Mouse (Mus musculus) midbrain, embryonic 11.5 days (tissue): ENCODE data around the gene Dennd2c. TPM values are rescaled to one million over a fixed set of nuclear protein-coding genes. Genes with fewer than 3 reads are reported as not detected.
A peak's percentile ranks its signal among the peaks of the same experiment; 100 is the strongest.

ENCODE experiments used
- ATAC-seq: fragments of 200-750 bp; cut with Nextera tagmentation; 2 replicates; pipeline ENCODE4 v1.8.0; 2017; ENCODE audit warnings: moderate TSS enrichment, moderate library complexity; ENCODE audit not compliant: low FRiP score
- DNase-seq: peaks from one replicate; pipeline ENCODE4 v3.0.0; 2015; ENCODE audit warnings: low spot score; ENCODE audit errors: missing footprints
- H3K27ac ChIP-seq: fragments of 300-500 bp; sonication (generic); 2 replicates; pipeline ENCODE4 v1.5.1; 2014; ENCODE audit warnings: low read depth, low read length
- H3K27me3 ChIP-seq: fragments of 300-500 bp; sonication (generic); 2 replicates; pipeline ENCODE4 v1.6.1; 2014; ENCODE audit warnings: mild to moderate bottlenecking, low read length, moderate library complexity, mixed read lengths; ENCODE audit not compliant: control insufficient read depth, insufficient read depth
- H3K36me3 ChIP-seq: fragments of 300-500 bp; sonication (generic); 2 replicates; pipeline ENCODE4 v1.6.1; 2014; ENCODE audit warnings: mild to moderate bottlenecking, low read length, moderate library complexity, mixed read lengths; ENCODE audit not compliant: control insufficient read depth, insufficient read depth
- H3K4me1 ChIP-seq: fragments of 300-500 bp; sonication (generic); 2 replicates; pipeline ENCODE4 v1.6.1; 2014; ENCODE audit warnings: low read length; ENCODE audit not compliant: control insufficient read depth, insufficient read depth
- H3K4me2 ChIP-seq: fragments of 300-500 bp; sonication (generic); 2 replicates; pipeline ENCODE4 v1.6.1; 2014; ENCODE audit warnings: mild to moderate bottlenecking, moderate library complexity
- H3K4me3 ChIP-seq: fragments of 300-500 bp; sonication (generic); 2 replicates; pipeline ENCODE4 v1.5.1; 2014; ENCODE audit warnings: low read depth, low read length
- H3K9ac ChIP-seq: fragments of 300-500 bp; sonication (generic); 2 replicates; pipeline ENCODE4 v1.6.1; 2014; ENCODE audit warnings: low read length
- H3K9me3 ChIP-seq: fragments of 300-500 bp; sonication (generic); 2 replicates; pipeline ENCODE4 v1.6.1; 2016; ENCODE audit warnings: low read length; ENCODE audit not compliant: control insufficient read depth
- WGBS: fragments of 180-500 bp; shearing (Covaris S2); extraction: QIAGEN DNeasy Blood & Tissue Kit; methylation state at CpG from one replicate; pipeline ENCODE4 v1.1.7; 2014; 5-methylcytosine and 5-hydroxymethylcytosine counted together
- polyA plus RNA-seq: library from polyadenylated mRNA; unstranded; fragments of >200 nt; fragmentation: Nextera tagmentation; extraction: Ambion mirVana; gene quantifications from 2 replicates; pipeline ENCODE4 v1.2.1, GENCODE M21; 2014

Gene Dennd2c
- polyA plus RNA-seq, 1 experiment from 2014 or later: 1.4 TPM

DNA sequence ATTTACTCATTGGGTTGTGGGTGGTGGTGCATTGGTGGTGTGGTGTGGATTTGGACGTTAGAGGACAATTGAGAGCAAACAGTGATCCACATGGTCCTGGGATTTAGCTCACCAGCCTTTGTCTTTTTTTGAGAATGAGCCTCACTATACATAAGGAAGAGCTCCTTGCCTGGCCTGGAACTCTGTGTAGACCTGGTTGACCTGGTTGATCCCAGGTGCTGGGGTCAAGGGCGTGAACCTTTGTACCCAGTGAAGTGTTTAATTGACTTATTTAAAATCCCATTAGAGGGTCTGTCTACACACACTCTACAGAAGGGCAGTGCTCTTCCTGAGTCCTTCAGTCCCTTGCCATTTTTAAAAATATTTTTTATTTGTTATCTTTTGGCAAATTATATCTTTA lies 42.9 kb downstream of the Dennd2c start:
- no peaks in the 10 kb centered on the region for H3K9me3 ChIP-seq
- H3K9ac ChIP-seq: no peak overlapping the region
- H3K4me1 ChIP-seq: no peaks in the 10 kb centered on the region
- H3K4me2 ChIP-seq: no peak overlapping the region
- H3K36me3 ChIP-seq: no peaks in the 10 kb centered on the region
- no peak for ATAC-seq
- 66% methylated on average over 2 of the region's 2 CpGs for WGBS
- H3K27me3 ChIP-seq: no peaks in the 10 kb centered on the region
- H3K4me3 ChIP-seq: no peak overlapping the region
- DNase-seq: no peak
- H3K27ac ChIP-seq: no peak overlapping the region

GRCm38 (mm10) chr3:103145791-103146190 lies 43.4 kb downstream of the Dennd2c start:
- Histone ChIP-seq H3K4me1 (no peaks in the 10 kb centered on the region), H3K4me3 (no peak overlapping the region), H3K36me3 (no peaks in the 10 kb centered on the region), H3K9me3 (no peaks in the 10 kb centered on the region), H3K27me3 (no peaks in the 10 kb centered on the region), H3K4me2 (no peak overlapping the region), H3K27ac (no peak overlapping the region), H3K9ac (no peak overlapping the region)
- 81% methylated on average over 4 of the region's 4 CpGs for WGBS
- ATAC-seq (no peak), DNase-seq (no peak)

DNA sequence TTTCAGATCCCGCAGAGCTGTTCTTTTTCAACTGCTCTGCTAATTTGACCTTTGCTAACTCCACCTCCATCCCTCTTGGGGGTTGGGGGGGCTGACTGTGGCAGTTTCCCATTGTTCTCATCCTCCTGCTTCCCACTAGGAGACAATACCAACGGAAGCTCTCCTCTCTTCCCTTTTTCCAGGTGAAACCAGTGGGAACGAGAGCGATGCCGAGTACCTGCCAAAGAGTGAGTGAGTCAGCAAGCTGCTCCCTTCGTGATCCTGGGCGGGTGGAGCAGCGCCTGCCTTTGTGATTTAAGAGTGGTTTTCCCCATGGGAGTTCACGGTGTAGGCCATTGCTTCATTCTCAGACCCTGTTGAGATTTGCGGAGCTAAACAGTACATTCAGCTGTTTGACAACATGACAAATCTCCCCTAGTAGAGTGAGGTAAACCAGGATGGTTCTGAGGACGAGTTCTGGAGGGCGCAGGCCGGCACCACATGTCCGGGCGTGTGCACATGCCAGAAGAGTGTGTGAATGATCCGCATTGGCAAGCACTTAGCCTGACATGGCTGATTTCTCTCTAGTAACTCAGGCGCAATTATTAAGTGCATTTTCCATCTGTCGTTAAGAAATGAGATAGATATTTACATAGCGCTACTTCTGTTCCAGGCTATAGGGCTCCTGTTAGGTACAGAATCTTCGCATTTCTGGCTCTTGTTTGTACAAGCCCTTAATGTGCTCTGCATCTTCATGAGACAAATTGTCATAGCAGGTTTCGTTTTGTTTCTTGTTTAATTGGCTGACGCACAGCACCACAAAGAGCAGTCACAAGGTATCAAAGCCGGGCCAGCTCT lies 44.1 kb downstream of the Dennd2c start:
- DNase-seq (no peak), ATAC-seq (no peak)
- Histone ChIP-seq H3K4me3 (no peak overlapping the region), H3K9ac (no peak overlapping the region), H3K27me3 (no peaks in the 10 kb centered on the region), H3K4me2 (no peak overlapping the region), H3K4me1 (no peaks in the 10 kb centered on the region), H3K9me3 (no peaks in the 10 kb centered on the region), H3K27ac (no peak overlapping the region), H3K36me3 (no peaks in the 10 kb centered on the region)
- 71% methylated on average over 23 of the region's 23 CpGs for WGBS

DNA sequence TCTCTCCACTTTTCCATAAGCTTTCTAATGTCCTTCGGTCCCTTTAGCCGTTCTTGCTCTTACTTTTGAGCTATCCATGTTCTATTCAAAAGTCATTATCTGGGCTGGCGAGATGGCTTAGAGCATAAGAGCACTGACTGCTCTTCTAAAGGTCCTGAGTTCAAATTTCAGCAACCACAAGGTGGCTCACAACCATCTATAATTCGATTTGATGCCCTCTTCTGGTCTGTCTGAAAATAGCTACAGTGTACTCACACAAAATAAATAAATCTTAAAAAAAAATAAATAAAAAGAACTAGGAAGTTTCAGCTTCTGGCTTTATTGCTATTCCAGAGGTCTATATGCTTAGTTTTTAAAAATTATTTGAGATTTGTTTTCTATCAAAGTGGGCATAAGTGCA lies 45.4 kb downstream of the Dennd2c start:
- Histone ChIP-seq H3K36me3 (no peaks in the 10 kb centered on the region), H3K27ac (no peak overlapping the region), H3K9me3 (no peaks in the 10 kb centered on the region), H3K4me1 (no peaks in the 10 kb centered on the region), H3K4me3 (no peak overlapping the region), H3K4me2 (no peak overlapping the region), H3K27me3 (no peaks in the 10 kb centered on the region), H3K9ac (no peak overlapping the region)
- 86% methylated on average over 4 of the region's 4 CpGs for WGBS
- no peak for ATAC-seq
- DNase-seq: no peak

DNA sequence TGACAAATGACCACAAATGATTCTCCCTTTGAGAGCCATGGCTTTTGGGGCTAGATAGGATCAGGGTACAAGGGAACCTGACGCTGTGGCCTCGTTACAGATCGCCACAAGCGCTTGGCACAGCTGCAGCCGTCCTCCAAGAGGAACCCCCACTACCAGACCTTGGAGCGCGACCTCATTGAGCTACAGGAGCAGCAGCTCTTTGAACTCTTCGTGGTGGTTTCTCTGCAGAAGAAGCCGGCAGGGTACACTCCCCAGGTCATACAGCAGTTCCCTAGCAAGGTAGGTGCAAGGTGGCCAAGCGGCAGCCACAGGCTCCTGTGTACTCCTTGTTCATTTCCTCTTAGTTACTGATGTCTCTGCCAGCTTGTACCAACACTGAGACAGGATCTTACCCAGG lies 46.5 kb downstream of the Dennd2c start:
- DNase-seq (no peak), ATAC-seq (no peak)
- H3K27me3 ChIP-seq: no peaks in the 10 kb centered on the region
- no peaks in the 10 kb centered on the region for H3K9me3 ChIP-seq
- H3K4me2 ChIP-seq: no peak overlapping the region
- no peaks in the 10 kb centered on the region for H3K36me3 ChIP-seq
- H3K9ac ChIP-seq: no peak overlapping the region
- H3K4me1 ChIP-seq: no peaks in the 10 kb centered on the region
- H3K27ac ChIP-seq: no peak overlapping the region
- H3K4me3 ChIP-seq: no peak overlapping the region
- WGBS: 92% methylated on average over 10 of the region's 10 CpGs

GRCm38 (mm10) chr3:103153761-103154160 lies 51.4 kb downstream of the Dennd2c start:
- H3K4me3 ChIP-seq: no peak overlapping the region
- H3K27me3 ChIP-seq: no peaks in the 10 kb centered on the region
- no peak overlapping the region for H3K27ac ChIP-seq
- no peak overlapping the region for H3K4me2 ChIP-seq
- no peaks in the 10 kb centered on the region for H3K36me3 ChIP-seq
- H3K9ac ChIP-seq: no peak overlapping the region
- H3K9me3 ChIP-seq: no peaks in the 10 kb centered on the region
- DNase-seq (no peak), ATAC-seq (no peak)
- no peaks in the 10 kb centered on the region for H3K4me1 ChIP-seq

- no peaks in the 10 kb centered on the region for H3K36me3 ChIP-seq
- no peak for ATAC-seq
- no peak for DNase-seq
- H3K9ac ChIP-seq: no peak overlapping the region
- WGBS: 75% methylated on average over 3 of the region's 3 CpGs
- no peak overlapping the region for H3K4me2 ChIP-seq
- no peaks in the 10 kb centered on the region for H3K4me1 ChIP-seq
- no peaks in the 10 kb centered on the region for H3K9me3 ChIP-seq
- H3K27me3 ChIP-seq: no peaks in the 10 kb centered on the region
- no peak overlapping the region for H3K27ac ChIP-seq
- no peak overlapping the region for H3K4me3 ChIP-seq
Measured at GRCm38 (mm10) chr3:103159232-103159900, 57.0 kb downstream of the Dennd2c start.

DNA sequence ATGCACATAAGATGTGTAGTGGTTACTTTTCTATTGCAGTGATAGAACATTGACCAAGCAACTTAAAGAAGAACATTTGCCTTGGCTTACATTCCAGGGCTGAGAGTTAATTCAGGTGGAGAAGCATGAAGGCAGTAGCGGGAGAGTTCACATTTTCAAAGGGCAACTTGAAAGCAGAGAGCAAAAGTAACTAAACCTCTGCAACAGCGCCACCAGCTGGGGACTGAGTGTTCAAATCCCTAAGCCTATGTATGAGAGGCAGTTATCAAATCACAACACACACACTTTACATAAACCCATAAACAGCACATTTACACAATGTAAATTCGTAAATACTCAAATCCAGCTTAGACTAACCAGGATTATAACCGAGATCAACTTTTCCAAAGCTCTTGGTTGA lies 67.4 kb downstream of the Dennd2c start:
- DNase-seq: peak; percentile 98
- no peak overlapping the region for H3K4me3 ChIP-seq
- H3K4me2 ChIP-seq: no peak overlapping the region
- no peak for ATAC-seq
- H3K4me1 ChIP-seq: peaks cover 6% of the 10 kb centered on the region
- 14% methylated on average over 4 of the region's 4 CpGs for WGBS
- H3K27ac ChIP-seq: no peak overlapping the region
- no peaks in the 10 kb centered on the region for H3K36me3 ChIP-seq
- H3K9ac ChIP-seq: no peak overlapping the region
- no peaks in the 10 kb centered on the region for H3K27me3 ChIP-seq
- H3K9me3 ChIP-seq: no peaks in the 10 kb centered on the region

GRCm38 (mm10) chr3:103171505-103172267 lies 69.3 kb downstream of the Dennd2c start, which contains the start of gene Bcas2:
Bcas2 (plus strand) TSS chr3:103171655.
- no peaks in the 10 kb centered on the region for H3K9me3 ChIP-seq
- H3K4me2 ChIP-seq: peak within 1 kb of the TSS; percentile 78
- ATAC-seq: peak; percentile 95
- under 1% methylated on average over 56 of the region's 56 CpGs for WGBS
- H3K4me1 ChIP-seq: peaks cover 6% of the 10 kb centered on the region
- H3K36me3 ChIP-seq: no peaks in the 10 kb centered on the region; the same call in 1 of the 2 replicates
- no peak within 1 kb of the TSS; the same call in 1 of the 2 replicates for H3K27ac ChIP-seq
- H3K9ac ChIP-seq: peak within 1 kb of the TSS; percentile 90
- H3K27me3 ChIP-seq: no peaks in the 10 kb centered on the region
- H3K4me3 ChIP-seq: peak within 1 kb of the TSS; percentile 90
- DNase-seq: peak; percentile 100
